Mouse (Mus musculus): ENCODE results near the gene Slc22a14. TPM values are rescaled to one million over a fixed set of nuclear protein-coding genes. Genes with fewer than 3 reads are reported as not detected.
A peak's percentile ranks its signal among the peaks of the same experiment; 100 is the strongest.

Slc22a14 gene
- polyA plus RNA-seq, 1 experiment from 2014 or later = not detected

GRCm38 (mm10) chr9:119164743-119165142 lies 200.6 kb downstream of the Slc22a14 start:
- no peak overlapping the region for H3K27ac ChIP-seq (ENCODE audit: low read length)
- no peak overlapping the region for H3K4me3 ChIP-seq (ENCODE audit: low read depth, low read length)
- 83% methylated on average over 7 of the region's 7 CpGs for WGBS
- TF ChIP-seq EP300 (IDR thresholded peaks at IDR 0.05) = no peak
- TF ChIP-seq CTCF (IDR thresholded peaks at IDR 0.05) = no peak
- H3K9ac ChIP-seq (replicated peaks; ENCODE audit: low read depth) = no peak overlapping the region
- H3K4me1 ChIP-seq (ENCODE audit: insufficient read depth, low read depth, low read length) = no peaks in the 10 kb centered on the region
- no peaks in the 10 kb centered on the region for H3K27me3 ChIP-seq (replicated peaks; ENCODE audit: insufficient read depth, low read length)
- no peaks in the 10 kb centered on the region for H3K9me3 ChIP-seq (ENCODE audit: low read length)
- ATAC-seq (no peak), DNase-seq (ENCODE audit: low spot score) (no peak)
- H3K4me2 ChIP-seq (replicated peaks; ENCODE audit: low read depth, low read length) = no peak overlapping the region
- H3K36me3 ChIP-seq (ENCODE audit: insufficient read depth, low read length) = no peaks in the 10 kb centered on the region

GRCm38 (mm10) chr9:119160689-119161088 lies 204.7 kb downstream of the Slc22a14 start:
- H3K9ac ChIP-seq (replicated peaks; ENCODE audit: low read depth) = no peak overlapping the region
- no peaks in the 10 kb centered on the region; the same call in 1 of the 2 replicates for H3K27me3 ChIP-seq (replicated peaks; ENCODE audit: insufficient read depth, low read length)
- no peak overlapping the region for H3K4me2 ChIP-seq (replicated peaks; ENCODE audit: low read depth, low read length)
- no peaks in the 10 kb centered on the region for H3K36me3 ChIP-seq (ENCODE audit: insufficient read depth, low read length)
- WGBS = 91% methylated on average over 3 of the region's 3 CpGs
- no peaks in the 10 kb centered on the region for H3K9me3 ChIP-seq (ENCODE audit: low read length)
- H3K4me3 ChIP-seq (ENCODE audit: low read depth, low read length) = no peak overlapping the region
- H3K4me1 ChIP-seq (ENCODE audit: insufficient read depth, low read depth, low read length) = no peaks in the 10 kb centered on the region
- TF ChIP-seq CTCF (IDR thresholded peaks at IDR 0.05) (no peak), EP300 (IDR thresholded peaks at IDR 0.05) (no peak)
- no peak overlapping the region for H3K27ac ChIP-seq (ENCODE audit: low read length)
- no peak for DNase-seq (ENCODE audit: low spot score)
- ATAC-seq = no peak

DNA sequence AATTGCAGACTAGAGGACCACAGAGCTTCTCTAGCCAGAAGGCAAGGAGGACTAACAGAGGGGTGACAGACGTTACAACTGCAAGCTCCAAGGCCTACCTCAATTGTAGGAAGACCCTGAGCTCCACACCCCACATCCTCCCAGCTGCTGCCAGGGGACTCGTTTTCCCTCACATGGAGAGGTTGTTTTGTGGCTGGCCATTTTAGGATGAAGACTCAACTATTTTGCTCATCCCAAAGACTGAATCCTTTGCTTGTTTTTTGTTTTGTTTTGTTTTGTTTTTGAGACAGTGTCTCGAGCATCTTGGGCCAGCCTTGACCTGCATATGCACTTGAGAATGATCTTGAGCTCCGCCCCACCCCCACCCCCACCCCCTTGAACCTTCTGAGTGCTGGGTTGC lies 206.5 kb downstream of the Slc22a14 start, which contains the start of gene Gm47289:
Gene Gm47289, plus strand, starts transcription at position 301 of the 400 bp plus-strand sequence.
- ATAC-seq (no peak), DNase-seq (ENCODE audit: low spot score) (no peak)
- Histone ChIP-seq H3K4me3 (ENCODE audit: low read depth, low read length) (no peak within 1 kb of the TSS), H3K36me3 (ENCODE audit: insufficient read depth, low read length) (no peaks in the 10 kb centered on the region), H3K27me3 (replicated peaks; ENCODE audit: insufficient read depth, low read length) (no peaks in the 10 kb centered on the region; the same call in 1 of the 2 replicates), H3K4me2 (replicated peaks; ENCODE audit: low read depth, low read length) (no peak within 1 kb of the TSS), H3K9me3 (ENCODE audit: low read length) (no peaks in the 10 kb centered on the region), H3K4me1 (ENCODE audit: insufficient read depth, low read depth, low read length) (no peaks in the 10 kb centered on the region), H3K27ac (ENCODE audit: low read length) (no peak within 1 kb of the TSS), H3K9ac (replicated peaks; ENCODE audit: low read depth) (no peak within 1 kb of the TSS)
- WGBS = 44% methylated on average over 4 of the region's 4 CpGs
- TF ChIP-seq EP300 (IDR thresholded peaks at IDR 0.05) = no peak
- no peak for TF ChIP-seq CTCF (IDR thresholded peaks at IDR 0.05)

- Histone ChIP-seq H3K9ac (replicated peaks; ENCODE audit: low read depth) (no peak within 1 kb of the TSS), H3K4me2 (replicated peaks; ENCODE audit: low read depth, low read length) (peak within 1 kb of the TSS; percentile 50), H3K36me3 (ENCODE audit: insufficient read depth, low read length) (no peaks in the 10 kb centered on the region), H3K27me3 (replicated peaks; ENCODE audit: insufficient read depth, low read length) (no peaks in the 10 kb centered on the region; the same call in 1 of the 2 replicates), H3K4me3 (ENCODE audit: low read depth, low read length) (peak within 1 kb of the TSS; percentile 25; the same call in 1 of the 2 replicates), H3K9me3 (ENCODE audit: low read length) (no peaks in the 10 kb centered on the region), H3K4me1 (ENCODE audit: insufficient read depth, low read depth, low read length) (no peaks in the 10 kb centered on the region), H3K27ac (ENCODE audit: low read length) (no peak within 1 kb of the TSS)
- no peak for TF ChIP-seq EP300 (IDR thresholded peaks at IDR 0.05)
- peak; percentile 80 for TF ChIP-seq CTCF (IDR thresholded peaks at IDR 0.05)
- 1% methylated on average over 58 of the region's 65 CpGs for WGBS
- ATAC-seq = peak; percentile 85
- DNase-seq (ENCODE audit: low spot score) = peak; percentile 90
These were observed 208.8 kb downstream of the Slc22a14 start, which contains the start of gene Acaa1b for GRCm38 (mm10) chr9:119156278-119157201. Acaa1b (minus strand) TSS chr9:119157093.

DNA sequence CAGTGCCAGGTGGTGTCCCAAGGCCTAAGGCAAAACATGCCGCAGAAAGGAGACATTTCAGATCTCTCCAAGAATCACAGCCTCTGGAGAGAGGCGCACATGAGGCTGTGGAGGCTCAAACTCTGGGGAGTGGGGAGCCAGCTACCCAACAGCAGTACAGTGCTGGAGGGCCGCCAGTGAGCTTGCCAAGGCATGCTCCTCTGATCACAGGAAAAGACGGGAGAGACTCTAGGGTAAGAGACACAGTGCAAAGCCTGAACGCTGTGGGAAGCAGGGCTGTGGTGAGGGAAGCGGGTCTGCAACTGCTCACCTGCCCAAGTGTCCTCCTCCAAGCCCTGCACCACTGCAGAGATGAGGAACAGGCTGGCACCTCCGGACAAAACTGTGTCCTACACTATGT lies 209.5 kb downstream of the Slc22a14 start:
- H3K4me1 ChIP-seq (ENCODE audit: insufficient read depth, low read depth, low read length) = no peaks in the 10 kb centered on the region

GRCm38 (mm10) chr9:119155416-119155815 lies 209.9 kb downstream of the Slc22a14 start:
- no peak overlapping the region for H3K4me2 ChIP-seq (replicated peaks; ENCODE audit: low read depth, low read length)
- ATAC-seq (no peak), DNase-seq (ENCODE audit: low spot score) (no peak)
- H3K4me1 ChIP-seq (ENCODE audit: insufficient read depth, low read depth, low read length) = no peaks in the 10 kb centered on the region
- TF ChIP-seq EP300 (IDR thresholded peaks at IDR 0.05) (no peak), CTCF (IDR thresholded peaks at IDR 0.05) (no peak)
- H3K9ac ChIP-seq (replicated peaks; ENCODE audit: low read depth) = no peak overlapping the region
- no peaks in the 10 kb centered on the region for H3K36me3 ChIP-seq (ENCODE audit: insufficient read depth, low read length)
- H3K27me3 ChIP-seq (replicated peaks; ENCODE audit: insufficient read depth, low read length) = no peaks in the 10 kb centered on the region; the same call in 1 of the 2 replicates
- H3K27ac ChIP-seq (ENCODE audit: low read length) = no peak overlapping the region
- WGBS = 69% methylated on average over 8 of the region's 8 CpGs
- no peak overlapping the region for H3K4me3 ChIP-seq (ENCODE audit: low read depth, low read length)
- H3K9me3 ChIP-seq (ENCODE audit: low read length) = no peaks in the 10 kb centered on the region

More for the DNA sequence above, 209.5 kb downstream of the Slc22a14 start:
- ATAC-seq = no peak
- Histone ChIP-seq H3K27me3 (replicated peaks; ENCODE audit: insufficient read depth, low read length) (no peaks in the 10 kb centered on the region; the same call in 1 of the 2 replicates), H3K4me2 (replicated peaks; ENCODE audit: low read depth, low read length) (no peak overlapping the region), H3K4me3 (ENCODE audit: low read depth, low read length) (no peak overlapping the region), H3K27ac (ENCODE audit: low read length) (no peak overlapping the region), H3K36me3 (ENCODE audit: insufficient read depth, low read length) (no peaks in the 10 kb centered on the region), H3K9me3 (ENCODE audit: low read length) (no peaks in the 10 kb centered on the region), H3K9ac (replicated peaks; ENCODE audit: low read depth) (no peak overlapping the region)
- no peak for DNase-seq (ENCODE audit: low spot score)
- no peak for TF ChIP-seq CTCF (IDR thresholded peaks at IDR 0.05)
- no peak for TF ChIP-seq EP300 (IDR thresholded peaks at IDR 0.05)
- WGBS = 49% methylated on average over 7 of the region's 7 CpGs
